Mouse (Mus musculus) effector memory CD4-positive, alpha-beta T cell, adult 7 months (primary cell): ENCODE results near the gene Smyd5. TPM values are rescaled to one million over a fixed set of nuclear protein-coding genes. Genes with fewer than 3 reads are reported as not detected.

ENCODE experiments used
- polyA plus RNA-seq: library from polyadenylated mRNA; unstranded; fragments of 100-300 nt; shearing (Covaris generic); gene quantifications from one replicate; pipeline ENCODE4 v1.2.1, GENCODE M21; 2017

Smyd5 gene
- polyA plus RNA-seq, result 42.9 TPM

GRCm38 (mm10) chr6:85431842-85432431 lies at the start of gene Smyd5:
Smyd5 (plus strand) TSS chr6:85431989.

GRCm38 (mm10) chr6:85423836-85424379 lies 7.9 kb upstream of the Smyd5 start, which contains the start of gene Noto:
Noto (plus strand) TSS chr6:85423886.

GRCm38 (mm10) chr6:85450697-85451663 lies 19.2 kb downstream of the Smyd5 start, which contains the start of gene Cct7:
Cct7 (plus strand) TSS chr6:85451514.

GRCm38 (mm10) chr6:85451664-85452410 lies 20.0 kb downstream of the Smyd5 start, which contains the start of gene Pradc1:
Pradc1 (minus strand) TSS chr6:85451970.

Other genes with a start within 250 kb of the Smyd5 start
- gene Emx1, start 244.6 kb upstream of the Smyd5 start, polyA plus RNA-seq, result not detected
- gene Sfxn5, start 98.6 kb upstream of the Smyd5 start, polyA plus RNA-seq, result 1.1 TPM
- 0.43 TPM for gene Rab11fip5, start 57.4 kb upstream of the Smyd5 start, polyA plus RNA-seq
- not detected for gene Noto, start 8.1 kb upstream of the Smyd5 start, polyA plus RNA-seq
- gene Cct7, start 19.5 kb downstream of the Smyd5 start, polyA plus RNA-seq, result 302 TPM
- gene Pradc1, start 20.0 kb downstream of the Smyd5 start, polyA plus RNA-seq, result 10.8 TPM
- gene Fbxo41, start 71.0 kb downstream of the Smyd5 start, polyA plus RNA-seq, result 0.16 TPM
- 0.46 TPM for gene Egr4, start 81.6 kb downstream of the Smyd5 start, polyA plus RNA-seq
- gene Alms1, start 155.5 kb downstream of the Smyd5 start, polyA plus RNA-seq, result 1.8 TPM